Mouse (Mus musculus) myocyte (in vitro differentiated cells): Measurements from ENCODE around the gene Spdef. TPM values are rescaled to one million over a fixed set of nuclear protein-coding genes. Genes with fewer than 3 reads are reported as not detected.

Experiments
- H3K27me3 ChIP-seq: one replicate; pipeline ENCODE4 v1.6.1; 2011; ENCODE audit not compliant: control insufficient read depth, insufficient read depth, insufficient read length
- H3K36me3 ChIP-seq: one replicate; pipeline ENCODE4 v1.6.1; 2011; ENCODE audit not compliant: control insufficient read depth, insufficient read depth
- H3K4me2 ChIP-seq: one replicate; pipeline ENCODE4 v1.6.1; 2011; ENCODE audit warnings: low read depth, control low read depth
- H3K4me3 ChIP-seq: one replicate; pipeline ENCODE4 v1.5.1; 2011; ENCODE audit warnings: mild to moderate bottlenecking, control low read depth, moderate library complexity
- H3K79me2 ChIP-seq: one replicate; pipeline ENCODE4 v1.6.1; 2011; ENCODE audit not compliant: control insufficient read depth, insufficient read depth
- H3ac ChIP-seq: one replicate; pipeline ENCODE4 v1.6.1; 2011; ENCODE audit not compliant: control insufficient read depth, insufficient read length
- CEBPB ChIP-seq: IDR thresholded peaks from 2 replicates; pipeline ENCODE4 v1.6.1; 2011; ENCODE audit warnings: mild to moderate bottlenecking, moderate library complexity; ENCODE audit not compliant: poor library complexity, insufficient read depth, severe bottlenecking
- E2F4 ChIP-seq: IDR thresholded peaks from one replicate; pipeline ENCODE4 v1.6.1; 2011; ENCODE audit warnings: mild to moderate bottlenecking, control low read depth, moderate library complexity; ENCODE audit not compliant: insufficient read depth
- MAX ChIP-seq: IDR thresholded peaks from one replicate; pipeline ENCODE4 v1.6.1; 2011; ENCODE audit warnings: low read depth, mild to moderate bottlenecking, control low read depth
- MYOD1 ChIP-seq, 3 experiments: IDR thresholded peaks; one replicate each; pipeline ENCODE4 v1.6.1; 2011; ENCODE audit warnings: control low read depth in 2 of 3, low read depth in 2 of 3, mild to moderate bottlenecking in 2 of 3, moderate library complexity in 1 of 3; ENCODE audit not compliant: insufficient read length in 2 of 3, control insufficient read depth in 1 of 3
- MYOG ChIP-seq, 3 experiments: IDR thresholded peaks; one replicate each; pipeline ENCODE4 v1.6.1; 2011; ENCODE audit warnings: control low read depth in 2 of 3, low read depth in 2 of 3, mild to moderate bottlenecking in 2 of 3; ENCODE audit not compliant: insufficient read length in 2 of 3, control insufficient read depth in 1 of 3, insufficient read depth in 1 of 3
- POLR2A ChIP-seq: IDR thresholded peaks from one replicate; pipeline ENCODE4 v1.6.1; 2011; ENCODE audit warnings: low read depth, mild to moderate bottlenecking, control low read depth, moderate library complexity; ENCODE audit not compliant: insufficient read length
- POLR2AphosphoS2 ChIP-seq: IDR thresholded peaks from one replicate; pipeline ENCODE4 v1.6.1; 2011; ENCODE audit warnings: low read depth, control low read depth; ENCODE audit not compliant: insufficient read length
- REST ChIP-seq: IDR thresholded peaks from one replicate; pipeline ENCODE4 v1.6.1; 2011; ENCODE audit warnings: mild to moderate bottlenecking, control low read depth, moderate library complexity; ENCODE audit not compliant: insufficient read depth, insufficient read length
- SRF ChIP-seq: IDR thresholded peaks from one replicate; pipeline ENCODE4 v1.6.1; 2011; ENCODE audit warnings: low read depth; ENCODE audit not compliant: control insufficient read depth, insufficient read length
- TCF12 ChIP-seq: IDR thresholded peaks from one replicate; pipeline ENCODE4 v1.6.1; 2011; ENCODE audit warnings: mild to moderate bottlenecking, control low read depth; ENCODE audit not compliant: poor library complexity, insufficient read depth, severe bottlenecking
- TCF3 ChIP-seq: IDR thresholded peaks from one replicate; pipeline ENCODE4 v1.6.1; 2011; ENCODE audit warnings: low read depth, control low read depth; ENCODE audit not compliant: insufficient read length
- USF1 ChIP-seq: IDR thresholded peaks from one replicate; pipeline ENCODE4 v1.6.1; 2011; ENCODE audit warnings: low read depth, mild to moderate bottlenecking, control low read depth, moderate library complexity
- polyA plus RNA-seq: library from polyadenylated mRNA; unstranded; fragments of >200 nt; fragmentation: generic; extraction: Trizol; gene quantifications from one replicate; pipeline ENCODE4 v1.2.1, GENCODE M21; 2012; ENCODE audit warnings: missing spikeins

Gene Spdef
- polyA plus RNA-seq, 1 experiment: 0.05 TPM

GRCm38 (mm10) chr17:27724327-27724726 lies 4.4 kb downstream of the Spdef start:
- Histone ChIP-seq H3K4me2 (no peak overlapping the region), H3K27me3 (peaks cover 58% of the 10 kb centered on the region), H3K79me2 (no peaks in the 10 kb centered on the region), H3K4me3 (no peak overlapping the region), H3ac (no peak overlapping the region), H3K36me3 (no peaks in the 10 kb centered on the region)
- TF ChIP-seq MAX (no peak), REST (peak; percentile 72), TCF3 (no peak), MYOG (IDR thresholded peaks at IDR 0.05; ENCODE audit: control insufficient read depth in 1 of 3, insufficient read depth in 1 of 3, insufficient read length in 2 of 3, low read depth in 2 of 3) (no peak), USF1 (no peak), CEBPB (no peak)

- no peak for TF ChIP-seq MAX
- no peak for TF ChIP-seq E2F4
- no peak for TF ChIP-seq TCF12
- no peak for TF ChIP-seq TCF3
- no peak for TF ChIP-seq POLR2A
- Histone ChIP-seq H3K4me3 (no peak overlapping the region), H3K79me2 (no peaks in the 10 kb centered on the region), H3K27me3 (peaks cover 67% of the 10 kb centered on the region), H3K4me2 (no peak overlapping the region), H3K36me3 (no peaks in the 10 kb centered on the region), H3ac (no peak overlapping the region)
Measured at GRCm38 (mm10) chr17:27721125-27721664, 7.6 kb downstream of the Spdef start.

DNA sequence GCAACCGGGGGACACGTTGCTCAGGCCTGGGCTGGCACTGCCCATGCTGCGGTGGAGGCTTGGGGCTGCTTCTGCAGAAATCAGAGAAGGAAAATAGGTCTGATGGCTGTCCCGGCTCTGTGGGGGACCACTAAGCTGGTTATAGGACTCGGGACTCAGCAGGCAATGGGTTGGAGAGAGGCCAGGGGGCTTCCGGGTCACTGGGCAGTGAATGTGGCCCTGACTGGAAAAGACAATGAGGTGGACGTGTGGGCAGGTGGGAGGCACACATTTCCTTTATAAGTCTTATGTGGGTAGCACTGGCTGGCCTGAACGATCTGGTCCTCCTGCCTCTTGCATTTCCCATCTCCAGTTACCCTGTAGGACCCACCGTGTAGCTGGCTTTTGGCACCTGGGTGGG lies 8.4 kb downstream of the Spdef start:
- H3K79me2 ChIP-seq: no peaks in the 10 kb centered on the region
- no peaks in the 10 kb centered on the region for H3K36me3 ChIP-seq
- H3K4me2 ChIP-seq: no peak overlapping the region
- H3ac ChIP-seq: no peak overlapping the region
- TF ChIP-seq USF1 (no peak), REST (no peak), TCF3 (no peak), MAX (no peak), MYOD1 (IDR thresholded peaks at IDR 0.05; ENCODE audit: control insufficient read depth in 1 of 3, insufficient read length in 2 of 3, low read depth in 2 of 3) (no peak), POLR2A (no peak), E2F4 (no peak)
- peaks cover 59% of the 10 kb centered on the region for H3K27me3 ChIP-seq
- H3K4me3 ChIP-seq: no peak overlapping the region

DNA sequence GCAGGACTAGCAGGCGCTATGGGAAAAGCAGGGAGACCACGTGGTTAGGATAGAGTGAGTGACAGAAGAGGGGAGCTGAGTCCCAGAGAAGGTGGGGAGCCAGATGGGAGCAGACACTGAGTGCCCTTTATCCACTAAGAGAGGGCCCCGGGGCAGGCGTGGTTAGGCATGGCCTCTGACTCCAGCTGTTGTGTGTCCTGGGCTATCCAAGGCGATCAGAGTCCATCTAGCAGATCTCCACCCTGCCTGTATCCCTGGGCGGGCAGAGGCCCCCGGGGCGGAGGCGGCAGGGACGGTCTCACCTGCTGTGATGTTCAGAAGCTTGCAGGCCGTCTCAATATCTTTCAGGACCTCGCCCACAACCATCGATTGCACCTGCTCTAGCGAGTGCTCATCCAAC lies 9.1 kb downstream of the Spdef start:
- Histone ChIP-seq H3K36me3 (no peaks in the 10 kb centered on the region), H3ac (no peak overlapping the region), H3K27me3 (peaks cover 55% of the 10 kb centered on the region), H3K4me3 (no peak overlapping the region), H3K79me2 (no peaks in the 10 kb centered on the region), H3K4me2 (no peak overlapping the region)
- TF ChIP-seq MAX (no peak), MYOG (IDR thresholded peaks at IDR 0.05; ENCODE audit: control insufficient read depth in 1 of 3, insufficient read depth in 1 of 3, insufficient read length in 2 of 3, low read depth in 2 of 3) (no peak), TCF3 (no peak), USF1 (no peak), MYOD1 (IDR thresholded peaks at IDR 0.05; ENCODE audit: control insufficient read depth in 1 of 3, insufficient read length in 2 of 3, low read depth in 2 of 3) (no peak), SRF (no peak), TCF12 (no peak), CEBPB (no peak), E2F4 (no peak), REST (no peak), POLR2A (no peak)

- Histone ChIP-seq H3K79me2 (no peaks in the 10 kb centered on the region), H3ac (no peak overlapping the region), H3K36me3 (no peaks in the 10 kb centered on the region), H3K4me2 (no peak overlapping the region), H3K27me3 (peaks cover 59% of the 10 kb centered on the region), H3K4me3 (no peak overlapping the region)
- TF ChIP-seq TCF3: no peak
- TF ChIP-seq REST: no peak
- no peak for TF ChIP-seq E2F4
- no peak for TF ChIP-seq MAX
- TF ChIP-seq USF1: no peak
- no peak for TF ChIP-seq POLR2AphosphoS2
- TF ChIP-seq MYOG (IDR thresholded peaks at IDR 0.05; ENCODE audit: control insufficient read depth in 1 of 3, insufficient read depth in 1 of 3, insufficient read length in 2 of 3, low read depth in 2 of 3): no peak
- TF ChIP-seq CEBPB: no peak
- TF ChIP-seq SRF: no peak
- TF ChIP-seq MYOD1 (IDR thresholded peaks at IDR 0.05; ENCODE audit: control insufficient read depth in 1 of 3, insufficient read length in 2 of 3, low read depth in 2 of 3): no peak
- TF ChIP-seq POLR2A: no peak
Measured at GRCm38 (mm10) chr17:27718250-27718649, 10.5 kb downstream of the Spdef start.
